In genomic region chr2:180702701-180703149, GRCm38 (mm10) we compare ENCODE assay signal across 8 mouse cellular contexts. TPM values are rescaled to one million over a fixed set of nuclear protein-coding genes. Genes with fewer than 3 reads are reported as not detected.
A peak's percentile ranks its signal among the peaks of the same experiment; 100 is the strongest.
DNase-seq lines count a peak whose midpoint lies in the region; ATAC-seq and TF ChIP-seq lines count a peak whose summit lies in the region.

No protein-coding gene starts in this region.

- peak overlapping the region; percentile 98 for H3K9ac ChIP-seq in limb, embryonic 13.5 days

- peak overlapping the region; percentile 97 for H3K27ac ChIP-seq in testis, adult 2 months (ENCODE audit: control insufficient read depth, insufficient read depth, low read depth, low read length)
- peak overlapping the region; percentile 92 for H3K27ac ChIP-seq in limb, embryonic 13.5 days

- peaks cover 5% of the 10 kb centered on the region for H3K4me1 ChIP-seq in testis, adult 2 months (ENCODE audit: control insufficient read depth, insufficient read depth, low read length)
- peaks cover 38% of the 10 kb centered on the region for H3K4me1 ChIP-seq in limb, embryonic 13.5 days

- H3K4me3 ChIP-seq in testis, adult 2 months (ENCODE audit: control insufficient read depth, low read depth, low read length) = peak overlapping the region; percentile 97
- peak overlapping the region; percentile 92 for H3K4me3 ChIP-seq in limb, embryonic 13.5 days

- no peaks in the 10 kb centered on the region for H3K36me3 ChIP-seq in testis, adult 2 months (ENCODE audit: control insufficient read depth, insufficient read depth, low read length)
- peaks cover 17% of the 10 kb centered on the region for H3K36me3 ChIP-seq in limb, embryonic 13.5 days

- no peak for TF ChIP-seq POLR2A in testis, adult 2 months (IDR thresholded peaks at IDR 0.05; ENCODE audit: control insufficient read depth, low read depth, low read length)

- H3K4me2 ChIP-seq in limb, embryonic 13.5 days (replicated peaks) = peak overlapping the region; percentile 98

- DNase-seq in adrenal gland, adult 2 months = peak; percentile 41
- DNase-seq in adrenal gland, postnatal 25 days = no peak
- DNase-seq in testis, postnatal 14 days (ENCODE audit: low spot score) = no peak
- DNase-seq in right cerebral cortex, postnatal 10 days (ENCODE audit: low spot score in 2 of 2) = no peak
- no peak for DNase-seq in spleen, postnatal 14 days (ENCODE audit: low spot score in 2 of 2)

- H3K27me3 ChIP-seq in testis, adult 2 months (ENCODE audit: control insufficient read depth, insufficient read depth, low read length) = no peaks in the 10 kb centered on the region
- H3K27me3 ChIP-seq in limb, embryonic 13.5 days = no peaks in the 10 kb centered on the region

- no peaks in the 10 kb centered on the region for H3K9me3 ChIP-seq in limb, embryonic 13.5 days

- TF ChIP-seq CTCF in testis, adult 2 months (IDR thresholded peaks at IDR 0.05; ENCODE audit: control insufficient read depth, insufficient read depth, insufficient replicate concordance, low read depth, low read length) = no peak

- ATAC-seq in limb, embryonic 13.5 days (ENCODE audit: low FRiP score, low read depth) = no peak
- ATAC-seq in inflammation-experienced regulatory T-cells, adult 6 months = no peak

- 27% methylated on average over 4 of the region's 4 CpGs for WGBS in limb, embryonic 13.5 days

RNA-seq across cellular contexts. Expression of gene Dido1, which starts 7.1 kb away (rescaled TPM):
- total RNA-seq in adrenal gland, adult 2 months (2021) = 10 to 100 TPM; 36.6 to 38.6 TPM
- polyA plus RNA-seq in adrenal gland, adult 2 months (2012; rRNA removed) = 7.3 and 8.7 TPM in 2 replicates
- total RNA-seq in adrenal gland, postnatal 25 days (2021) = 49.8 and 53.0 TPM in 2 replicates
- polyA plus RNA-seq in testis, adult 2 months (2012; rRNA removed) = 24.1 and 26.6 TPM in 2 replicates
- 30.4 and 31.5 TPM in 2 replicates for polyA plus RNA-seq in limb, embryonic 13.5 days (2015; fragmentation: Nextera tagmentation; extraction: Ambion mirVana)
- polyA plus RNA-seq in inflammation-experienced regulatory T-cells, adult 6 months (2017; shearing (Covaris generic)) = 10 to 100 TPM; 36.4 to 52.4 (median 45.3) TPM

RNA-seq across cellular contexts. Expression of gene Gid8, which starts 7.2 kb away (rescaled TPM):
- total RNA-seq in adrenal gland, adult 2 months (2021) = 10 to 100 TPM; 58.3 to 61.8 TPM
- 11.3 and 12.2 TPM in 2 replicates for polyA plus RNA-seq in adrenal gland, adult 2 months (2012; rRNA removed)
- total RNA-seq in adrenal gland, postnatal 25 days (2021) = 63.0 and 72.3 TPM in 2 replicates
- 29.3 and 30.9 TPM in 2 replicates for polyA plus RNA-seq in testis, adult 2 months (2012; rRNA removed)
- 63.0 and 63.8 TPM in 2 replicates for polyA plus RNA-seq in limb, embryonic 13.5 days (2015; fragmentation: Nextera tagmentation; extraction: Ambion mirVana)
- 10 to 100 TPM; 20.2 to 22.8 (median 22.4) TPM for polyA plus RNA-seq in inflammation-experienced regulatory T-cells, adult 6 months (2017; shearing (Covaris generic))

RNA-seq across cellular contexts. Expression of gene Slc17a9, which starts 22.3 kb away (rescaled TPM):
- total RNA-seq in adrenal gland, adult 2 months (2021) = under 1 TPM; 0.52 TPM
- 2.7 and 3.8 TPM in 2 replicates for polyA plus RNA-seq in adrenal gland, adult 2 months (2012; rRNA removed)
- total RNA-seq in adrenal gland, postnatal 25 days (2021) = 1.1 and 2.2 TPM in 2 replicates
- polyA plus RNA-seq in testis, adult 2 months (2012; rRNA removed) = 16.0 and 16.4 TPM in 2 replicates
- polyA plus RNA-seq in limb, embryonic 13.5 days (2015; fragmentation: Nextera tagmentation; extraction: Ambion mirVana) = 0.62 and 0.98 TPM in 2 replicates
- polyA plus RNA-seq in inflammation-experienced regulatory T-cells, adult 6 months (2017; shearing (Covaris generic)) = 10 to 100 TPM; 31.7 to 86.8 (median 66.9) TPM
